Mouse (Mus musculus): ENCODE measurements around the gene Shroom1.
"Not testable (repeated sequence)": the region's sequence is repeated elsewhere in the genome, so short reads cannot be mapped to it uniquely, and the experiment has no call there.

Gene Shroom1

DNA sequence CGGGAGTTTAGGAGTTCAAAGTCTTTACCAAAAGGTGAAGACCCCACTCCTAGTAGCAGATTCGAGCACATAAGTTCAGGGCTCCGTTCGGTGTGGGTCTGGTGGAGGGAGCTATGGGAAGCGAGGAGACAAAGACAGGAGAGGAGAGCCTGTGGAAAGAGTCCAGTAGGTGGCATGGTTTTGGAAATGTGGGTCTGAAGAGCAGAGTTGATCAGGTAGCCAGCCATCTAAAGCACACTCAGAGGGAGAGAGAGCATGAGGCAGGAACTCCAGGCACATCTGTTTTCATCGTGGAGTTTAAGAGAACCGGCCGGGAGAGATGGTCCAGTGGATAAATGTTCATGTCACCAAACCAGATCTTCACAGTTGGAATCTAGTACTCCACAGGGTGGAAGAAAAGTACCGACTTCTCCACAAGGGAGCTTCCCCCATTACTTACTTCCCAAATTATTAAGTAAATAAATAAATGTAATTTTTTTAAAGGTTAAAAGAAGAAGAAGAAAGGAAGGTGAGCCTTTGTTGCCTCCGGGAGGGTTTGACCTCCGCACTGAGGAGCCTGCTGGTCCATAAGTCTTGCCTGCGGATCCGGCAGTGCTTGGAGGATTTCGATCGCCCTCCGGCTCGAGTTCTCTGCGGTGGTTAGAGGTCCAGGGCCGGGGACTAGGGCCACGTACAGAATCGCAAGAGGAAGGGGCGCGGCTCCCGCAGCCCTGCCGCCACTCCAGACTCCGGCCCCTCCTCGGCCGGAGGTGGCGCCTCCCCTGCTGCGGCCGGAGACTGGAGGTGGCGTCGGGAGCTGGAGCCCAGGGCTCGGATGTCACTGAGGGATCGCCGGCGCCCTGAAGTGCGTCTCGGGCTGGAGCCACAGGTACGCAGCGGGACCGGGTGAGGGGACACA, at the start of gene Shroom1, which contains the start of gene Gm10447:
TSS of gene Shroom1 (plus strand) at position 732 of the 898 bp plus-strand sequence.
TSS of gene Gm10447 (minus strand) at position 637 of the 898 bp plus-strand sequence.
- DNase-seq (ENCODE audit: low read depth, low spot score): no peak

DNA sequence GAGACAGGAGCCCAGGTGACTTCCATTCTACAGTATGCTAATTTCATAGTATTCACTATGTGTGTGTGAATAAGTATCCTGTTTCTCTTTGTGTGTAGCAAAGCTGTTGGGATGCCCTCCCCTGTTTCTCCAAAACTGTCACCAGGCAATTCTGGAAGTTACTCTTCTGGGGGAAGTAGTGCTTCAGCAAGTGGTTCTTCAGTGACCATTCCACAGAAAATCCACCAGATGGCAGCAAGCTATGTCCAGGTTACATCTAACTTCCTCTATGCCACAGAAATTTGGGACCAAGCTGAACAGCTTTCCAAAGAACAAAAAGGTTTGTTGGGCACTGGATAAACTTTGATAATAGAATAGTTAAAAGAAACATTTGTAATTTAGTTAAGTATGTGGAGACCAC, 45.3 kb upstream of the Shroom1 start:
- peak; percentile 30 for DNase-seq (ENCODE audit: low read depth, low spot score)

DNA sequence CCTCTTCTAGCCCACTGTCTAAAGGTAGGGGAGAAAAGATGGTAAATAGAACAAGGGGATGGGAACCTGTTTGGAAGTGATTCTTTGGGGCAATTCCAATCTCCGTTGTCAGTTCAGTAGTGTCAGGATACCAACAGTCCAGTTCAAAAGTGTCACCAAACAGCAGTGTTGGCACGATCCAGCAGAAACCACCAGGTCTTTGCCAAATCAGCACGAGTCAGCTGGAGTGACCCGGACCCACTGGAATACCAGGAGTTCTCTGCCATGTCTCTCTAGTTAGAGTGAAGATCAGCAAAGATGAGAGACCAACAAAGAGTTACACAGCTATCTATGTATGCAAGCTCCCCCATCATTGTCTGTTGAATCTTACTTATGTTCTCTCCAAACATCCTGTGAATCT, 43.1 kb upstream of the Shroom1 start:
- no peak for DNase-seq (ENCODE audit: low read depth, low spot score)

DNA sequence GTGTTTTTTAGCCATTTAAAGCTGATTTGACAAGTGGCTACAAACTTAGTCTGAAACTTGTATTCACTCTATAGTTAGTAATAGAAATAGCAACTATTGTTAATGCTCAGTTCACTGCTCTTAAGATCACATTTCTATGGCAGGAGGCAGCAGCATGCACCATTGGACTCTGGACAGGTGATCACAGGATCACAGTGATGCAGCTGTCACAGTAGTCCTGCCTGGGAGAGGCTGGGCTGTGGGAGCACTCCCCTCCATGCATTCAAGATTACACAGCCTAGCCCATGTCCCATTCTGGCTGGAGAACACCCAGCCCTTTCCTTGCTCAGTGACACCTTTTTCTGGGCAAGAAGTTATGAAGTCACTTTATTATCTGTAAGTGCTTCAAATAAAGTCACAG, 39.0 kb upstream of the Shroom1 start:
- DNase-seq (ENCODE audit: low read depth, low spot score): no peak

DNA sequence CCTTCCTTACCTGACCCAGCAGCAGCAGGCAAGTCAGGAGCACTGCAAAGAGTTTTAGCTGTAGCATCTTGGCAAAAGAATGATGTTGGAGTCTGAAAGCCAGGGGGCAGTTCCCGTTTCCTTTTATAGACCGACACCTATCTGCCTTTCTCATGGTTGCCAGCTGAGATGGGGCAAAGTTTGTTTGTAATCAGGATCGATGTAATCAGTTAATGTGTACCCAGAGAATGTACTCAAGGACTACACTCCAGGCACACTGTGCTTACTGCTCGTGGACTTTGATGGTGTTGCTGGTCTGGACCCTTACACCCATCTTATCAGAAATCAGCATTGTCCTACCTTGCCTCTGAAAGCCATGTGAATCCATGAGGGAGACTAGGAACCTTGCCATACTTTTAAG, 34.0 kb upstream of the Shroom1 start, which contains the start of gene Leap2:
TSS of gene Leap2 (minus strand) at position 135 of the 400 bp plus-strand sequence.
- no peak for DNase-seq (ENCODE audit: low read depth, low spot score)

DNA sequence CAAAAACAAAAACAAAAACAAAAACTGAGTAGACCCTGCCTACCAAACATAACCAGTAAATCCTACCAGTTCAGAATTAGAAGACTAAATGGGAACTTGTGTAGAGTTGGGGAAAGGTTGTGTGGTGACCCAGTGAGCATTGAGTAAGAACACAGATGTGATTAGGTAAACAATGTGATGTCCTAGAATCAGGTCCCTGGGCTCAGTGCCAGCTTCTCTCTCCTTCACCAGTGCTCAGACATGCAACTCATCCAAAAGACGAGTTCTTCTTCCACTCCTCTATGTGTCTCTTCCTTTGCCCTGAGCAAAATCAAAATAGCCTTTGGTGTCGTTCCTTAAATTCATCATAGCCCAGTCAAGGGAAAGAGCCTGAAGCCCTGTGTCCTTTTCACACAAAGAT, 32.2 kb upstream of the Shroom1 start:
- DNase-seq (ENCODE audit: low read depth, low spot score): no peak

DNA sequence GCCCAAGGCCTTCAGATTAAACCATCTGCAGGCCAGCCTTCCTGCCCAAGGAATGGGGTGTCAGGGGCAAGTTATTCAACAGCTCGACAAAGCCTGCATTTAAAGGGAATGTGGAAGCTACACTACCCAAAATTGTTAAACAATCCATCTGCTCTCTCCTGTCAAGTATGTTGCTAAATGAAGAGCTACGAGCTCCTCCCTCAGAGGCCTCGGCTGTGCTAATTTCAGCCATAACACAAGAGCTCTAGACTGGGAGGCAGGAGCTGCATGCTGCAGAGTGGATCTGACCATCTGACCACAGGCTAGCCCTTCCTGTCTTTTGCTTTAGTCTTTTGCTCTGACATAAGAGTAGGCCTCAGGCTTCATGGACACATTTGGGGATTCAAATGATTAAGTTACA, 31.8 kb upstream of the Shroom1 start:
- no peak for DNase-seq (ENCODE audit: low read depth, low spot score)

DNA sequence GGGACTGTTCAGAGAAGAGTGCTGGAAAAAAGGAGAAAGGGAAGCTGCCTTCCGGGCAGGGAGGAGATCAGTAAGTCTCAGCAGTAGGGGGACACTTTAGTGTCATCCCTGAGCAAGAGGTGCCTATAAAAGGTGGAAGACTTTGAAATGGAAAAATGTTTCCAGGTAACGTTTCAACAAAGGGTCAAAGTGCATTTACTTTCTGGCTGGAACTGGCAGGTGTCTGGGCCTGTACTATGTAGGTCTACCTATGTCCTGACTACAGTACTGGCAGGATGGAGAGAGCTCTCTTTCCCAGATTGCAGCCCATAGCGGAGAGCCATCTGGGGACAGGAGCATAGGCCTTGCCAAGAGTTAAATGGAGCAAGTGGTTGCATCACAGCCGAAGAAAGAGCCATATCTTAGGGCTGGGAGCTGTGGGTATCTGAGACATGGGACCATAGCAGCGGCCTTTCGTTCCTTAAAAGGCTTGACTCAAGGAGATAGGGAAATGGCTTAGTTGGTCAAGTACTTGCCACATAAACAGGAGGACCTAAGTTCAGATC, 31.2 kb upstream of the Shroom1 start:
- no peak for DNase-seq (ENCODE audit: low read depth, low spot score)

DNA sequence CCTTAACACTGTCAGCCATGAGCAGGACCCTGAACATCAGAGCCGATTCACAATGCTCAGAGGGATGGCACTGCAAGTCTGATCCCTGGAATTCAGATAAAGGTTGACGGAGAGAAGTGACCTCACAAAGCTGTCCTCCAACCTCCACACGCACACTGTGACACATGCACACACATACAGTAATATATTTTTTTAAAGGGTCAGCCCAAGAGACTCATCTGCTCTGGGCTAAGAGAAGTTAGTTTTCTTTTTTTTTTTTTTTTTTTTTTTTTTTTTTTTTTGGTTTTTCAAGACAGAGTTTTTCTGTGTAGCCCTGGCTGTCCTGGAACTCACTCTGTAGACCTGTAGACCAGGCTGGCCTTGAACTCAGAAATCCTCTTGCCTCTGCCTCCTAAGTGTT, 30.1 kb upstream of the Shroom1 start:
- not testable (repeated sequence) for DNase-seq (ENCODE audit: low read depth, low spot score)

DNA sequence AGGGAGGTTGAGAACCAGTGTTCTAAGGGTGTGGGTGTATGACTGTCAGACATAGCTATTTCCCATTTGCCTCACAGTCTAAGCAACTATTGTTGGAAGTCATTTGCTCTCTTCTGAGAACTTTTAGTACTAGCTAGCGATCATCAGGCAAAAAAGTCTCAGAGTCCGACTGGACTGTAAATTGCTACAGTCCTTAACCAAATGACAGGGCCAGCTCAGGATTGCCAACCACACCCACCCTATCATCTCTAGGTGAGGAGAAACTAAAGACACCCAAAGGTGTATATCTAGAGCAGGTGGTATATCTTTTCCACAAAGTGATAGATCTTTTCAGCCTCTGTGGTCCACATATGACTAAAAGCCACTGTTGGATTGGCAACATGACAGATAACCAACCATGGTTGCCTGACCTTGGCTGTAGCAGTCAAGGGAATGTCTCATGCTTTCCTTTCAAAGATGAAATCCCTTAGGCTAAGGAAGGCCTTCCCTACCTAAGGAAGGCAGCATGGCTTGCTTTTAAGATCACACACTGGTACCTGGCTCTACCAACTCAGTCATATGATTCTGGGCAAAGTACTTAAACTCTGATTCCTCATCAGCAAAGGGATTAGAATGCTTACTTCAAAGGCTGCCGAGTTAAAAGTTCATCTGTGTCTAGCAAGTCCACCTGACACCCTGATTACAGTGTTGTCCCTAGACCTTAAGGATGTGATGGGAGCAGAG, 28.9 kb upstream of the Shroom1 start:
- DNase-seq (ENCODE audit: low read depth, low spot score): no peak

DNA sequence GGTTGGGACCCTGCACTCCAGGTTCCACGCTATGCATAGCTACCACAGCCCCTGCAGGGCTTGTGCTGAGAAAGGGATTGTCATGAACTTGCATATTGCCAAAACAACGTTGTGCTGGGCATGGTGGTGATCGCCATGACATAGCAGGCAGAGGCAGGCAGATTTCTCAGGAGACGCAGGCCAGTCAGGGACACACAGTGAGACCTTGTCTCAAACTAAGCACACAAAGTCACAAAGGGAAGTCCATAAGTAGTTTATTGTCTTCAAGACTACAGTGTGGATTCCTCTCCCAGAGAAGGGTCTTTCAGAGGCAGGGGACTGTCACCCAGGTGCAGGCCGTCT, 28.3 kb upstream of the Shroom1 start:
- DNase-seq (ENCODE audit: low read depth, low spot score): no peak

DNA sequence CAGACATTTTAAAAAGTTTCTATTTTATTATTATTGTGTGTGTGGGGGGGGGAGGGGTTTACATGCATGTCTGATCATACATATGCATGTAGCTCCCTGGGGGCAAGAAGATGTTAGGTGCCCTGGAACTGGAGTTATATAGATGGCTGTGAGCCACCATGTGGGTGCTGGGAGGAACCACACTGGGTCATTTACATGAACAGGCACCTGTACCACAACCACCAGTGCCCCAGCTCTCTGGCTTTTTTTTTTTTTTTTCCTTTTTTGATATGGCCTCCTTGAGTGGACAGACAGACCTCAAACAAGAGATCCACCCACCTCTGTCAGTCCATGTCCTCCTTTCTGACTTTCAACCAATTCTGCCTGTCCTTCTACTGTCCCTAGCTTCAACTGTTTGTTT, 27.8 kb upstream of the Shroom1 start:
- peak; percentile 39 for DNase-seq (ENCODE audit: low read depth, low spot score)

DNA sequence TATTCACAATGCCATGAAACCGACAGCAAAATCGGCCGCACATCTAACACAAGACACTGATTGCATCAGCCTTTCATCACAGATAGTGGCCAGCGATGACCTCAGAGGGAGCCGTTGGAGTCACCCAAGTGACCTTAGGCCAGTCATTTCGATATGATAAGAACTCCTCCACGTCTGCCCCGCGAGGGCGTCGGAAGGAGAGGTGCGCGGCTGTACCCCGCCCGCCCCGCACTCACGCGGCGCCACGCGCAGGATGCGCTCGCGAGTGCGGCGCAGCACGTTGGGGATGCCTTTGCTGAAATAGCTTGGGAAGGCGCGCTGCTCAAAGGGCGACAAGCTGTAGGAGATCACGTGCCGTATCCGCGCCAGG, 26.7 kb upstream of the Shroom1 start:
- DNase-seq (ENCODE audit: low read depth, low spot score): no peak

DNA sequence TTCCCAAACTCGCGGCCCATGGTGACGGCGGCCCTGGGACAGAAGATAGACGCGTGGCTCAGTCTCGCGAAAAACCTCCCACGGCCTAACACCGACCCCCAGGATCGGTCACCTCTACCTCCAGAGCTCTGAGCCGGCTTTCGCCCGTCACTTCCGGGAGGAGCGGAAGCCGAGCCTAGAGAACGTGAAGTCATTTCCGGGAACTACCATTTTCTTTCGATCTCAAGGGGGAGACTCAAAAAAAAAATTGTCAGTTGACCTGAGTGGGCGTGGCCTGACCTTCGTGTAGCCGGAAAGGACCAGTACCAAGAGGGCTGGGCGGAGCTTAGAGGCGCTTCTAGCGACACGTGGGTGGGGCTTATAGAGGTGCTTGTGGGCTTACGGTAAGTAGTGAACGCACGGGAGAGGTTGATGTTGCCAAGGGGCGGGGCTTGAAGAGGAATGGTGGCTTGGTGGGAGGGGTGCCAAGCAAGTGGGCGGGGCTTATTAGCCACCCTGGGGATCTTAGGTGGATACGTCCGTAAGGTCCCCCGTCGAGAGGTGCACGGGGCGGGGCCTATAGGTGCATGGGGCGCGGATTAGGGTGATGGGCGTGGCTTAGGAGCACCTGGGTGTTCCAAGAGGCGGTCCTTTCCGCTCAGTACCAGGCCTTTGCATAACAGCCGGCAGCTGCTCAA, 26.2 kb upstream of the Shroom1 start, which contains the start of the genes Uqcrq and Gdf9:
TSS of gene Uqcrq (minus strand) at position 162 of the 677 bp plus-strand sequence.
TSS of gene Gdf9 (plus strand) at position 354 of the 677 bp plus-strand sequence.
- peak; percentile 100 for DNase-seq (ENCODE audit: low read depth, low spot score)

DNA sequence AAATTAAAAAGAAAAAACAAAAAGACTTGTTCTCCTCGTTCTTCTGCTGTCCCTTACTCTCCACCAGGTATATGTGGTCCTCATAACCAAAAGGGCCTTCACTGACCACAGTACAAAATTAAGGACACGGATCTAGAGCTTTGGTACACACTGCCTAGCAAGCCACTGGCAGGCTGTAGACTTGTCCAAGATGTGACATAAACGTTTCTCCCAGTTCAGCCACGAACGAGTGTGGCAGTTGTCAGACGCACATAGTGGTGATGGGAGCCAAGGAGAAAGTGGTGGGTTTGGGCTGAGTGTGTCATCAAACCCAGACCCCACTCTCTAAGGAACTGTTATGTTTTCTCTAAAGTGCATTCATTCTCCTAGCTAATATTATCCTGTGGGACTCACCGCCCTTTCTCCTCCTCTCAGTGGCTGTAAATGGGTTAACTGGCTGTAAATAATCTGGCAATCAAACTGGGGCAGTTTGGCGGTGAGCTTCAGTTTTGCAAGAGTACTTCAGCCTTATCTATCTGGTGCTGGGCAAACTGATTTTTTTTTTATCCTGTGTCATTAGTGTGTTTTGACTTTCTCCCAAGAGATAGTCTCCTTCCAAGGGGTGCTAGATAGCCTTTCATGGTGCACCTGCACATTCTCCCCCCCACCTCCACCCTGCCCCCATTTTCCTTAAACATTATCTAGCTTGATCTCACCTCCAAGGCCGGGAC, 25.5 kb upstream of the Shroom1 start:
- DNase-seq (ENCODE audit: low read depth, low spot score): no peak

DNA sequence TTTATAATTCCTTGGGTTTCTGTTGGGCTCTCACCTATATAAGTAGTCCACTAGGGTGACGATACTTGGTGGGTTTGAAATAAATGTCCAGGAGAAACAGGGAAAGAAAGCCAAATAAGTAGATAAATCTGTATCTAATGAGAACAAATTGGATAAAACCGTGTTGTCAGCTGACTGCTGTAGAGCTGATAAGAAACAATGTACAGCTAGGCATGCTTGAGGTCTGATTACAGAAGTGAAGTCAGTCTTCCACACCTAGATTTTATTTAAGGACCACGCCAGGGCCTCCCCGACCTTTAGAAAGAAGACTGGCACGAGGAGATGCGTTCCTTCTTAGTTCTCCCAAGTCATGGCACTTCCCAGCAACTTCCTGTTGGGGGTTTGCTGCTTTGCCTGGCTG, 23.9 kb upstream of the Shroom1 start:
- DNase-seq (ENCODE audit: low read depth, low spot score): no peak

DNA sequence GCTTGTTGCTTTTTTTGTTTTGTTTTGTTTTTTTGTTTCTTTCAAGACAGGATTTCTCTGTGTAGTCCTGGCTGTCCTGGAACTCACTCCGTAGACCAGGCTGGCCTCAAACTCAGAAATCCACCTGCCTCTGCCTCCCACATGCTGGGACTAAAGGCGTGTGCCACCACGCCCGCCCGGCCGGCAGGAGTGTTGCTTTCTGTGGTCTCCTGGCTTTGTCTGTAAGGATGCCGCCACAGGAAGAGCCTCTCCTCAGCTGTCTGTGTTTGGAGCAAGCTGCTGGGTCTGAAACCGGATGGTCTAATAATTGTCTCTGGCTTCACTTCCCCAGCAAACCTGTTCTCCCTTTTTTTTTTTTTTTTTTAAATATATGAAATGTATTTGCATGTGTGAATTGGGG, 21.5 kb upstream of the Shroom1 start:
- DNase-seq (ENCODE audit: low read depth, low spot score): no peak

DNA sequence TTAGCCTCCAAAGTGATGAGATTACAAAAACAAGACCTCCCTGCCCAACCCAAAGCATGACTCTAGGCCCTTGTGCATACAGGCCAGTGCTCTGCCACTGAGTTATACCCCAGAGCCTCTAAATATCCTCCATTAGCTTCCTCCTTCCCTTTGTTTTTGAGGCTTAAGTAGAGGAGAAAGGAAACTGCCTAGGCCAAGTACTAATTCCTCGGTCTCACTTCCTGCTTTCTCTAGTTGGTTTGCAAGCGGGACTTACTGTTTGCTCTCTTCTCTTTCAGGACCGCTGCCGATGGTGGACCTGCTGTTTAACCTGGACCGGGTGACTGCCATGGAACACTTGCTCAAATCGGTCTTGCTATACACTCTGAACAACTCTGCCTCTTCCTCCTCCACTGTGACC, 20.7 kb upstream of the Shroom1 start:
- no peak for DNase-seq (ENCODE audit: low read depth, low spot score)

DNA sequence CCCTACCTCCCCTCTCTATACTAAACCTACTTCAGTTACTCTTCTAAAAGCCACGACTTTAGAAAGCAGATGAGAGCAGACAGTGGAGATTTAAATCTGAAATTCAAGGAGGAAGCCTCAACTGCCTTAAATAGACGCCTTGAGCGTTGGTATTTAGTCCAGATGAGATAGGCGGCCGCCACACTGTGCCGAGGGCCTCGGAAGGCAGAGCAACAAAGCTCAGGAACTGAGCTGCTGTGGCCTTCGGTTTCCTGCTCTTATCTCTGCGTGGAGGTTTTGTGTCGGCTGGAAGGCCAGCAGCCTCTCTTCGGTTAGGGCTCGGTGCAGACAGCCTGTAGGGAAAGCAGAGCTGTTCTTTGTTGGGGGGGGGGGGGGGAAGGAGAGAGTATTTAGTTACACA, 15.1 kb upstream of the Shroom1 start:
- DNase-seq (ENCODE audit: low read depth, low spot score): no peak

DNA sequence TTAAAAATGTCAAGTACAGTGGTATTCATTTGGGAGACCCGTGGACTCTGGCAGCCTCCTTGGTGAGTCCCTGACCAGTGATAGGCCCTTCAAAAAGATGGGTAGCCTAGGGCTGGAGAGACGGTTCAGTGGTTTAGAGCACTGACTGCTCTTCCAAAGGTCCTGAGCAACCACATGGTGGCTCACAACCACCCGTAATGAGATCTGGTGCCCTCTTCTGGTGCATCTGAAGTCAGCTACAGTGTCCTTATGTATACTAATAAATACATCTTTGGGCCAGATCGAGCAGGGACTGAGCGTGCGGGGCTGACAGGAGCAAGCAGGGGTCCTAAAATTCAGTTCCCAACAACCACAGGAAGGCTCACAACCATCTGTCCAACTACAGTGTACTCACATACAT, 13.1 kb upstream of the Shroom1 start:
- DNase-seq (ENCODE audit: low read depth, low spot score): peak; percentile 66

DNA sequence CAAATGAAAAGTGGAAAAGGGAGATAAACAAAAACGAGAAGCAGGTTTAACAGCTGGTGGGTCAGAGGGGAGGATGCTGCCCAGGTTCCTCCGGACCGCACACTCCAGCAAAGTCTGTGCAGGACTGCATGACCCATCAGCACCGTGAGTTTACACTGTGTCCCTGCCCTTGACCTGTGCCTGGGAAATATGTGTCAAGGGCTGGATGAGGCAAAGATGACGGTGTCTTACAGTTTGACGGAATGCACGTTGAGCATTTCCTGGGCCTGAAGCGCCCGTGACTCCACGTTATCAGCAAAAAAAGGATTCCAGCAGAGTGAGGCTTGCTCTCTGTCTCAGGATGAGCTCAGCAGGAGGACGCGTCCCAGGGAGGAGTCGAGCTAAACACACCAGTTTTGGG, 11.4 kb upstream of the Shroom1 start:
- DNase-seq (ENCODE audit: low read depth, low spot score): no peak
